Mouse (Mus musculus) intestine, embryonic 14.5 days (tissue): ENCODE measurements around the gene Itgal. TPM values are rescaled to one million over a fixed set of nuclear protein-coding genes. Genes with fewer than 3 reads are reported as not detected.
"Not testable (repeated sequence)": the region's sequence is repeated elsewhere in the genome, so short reads cannot be mapped to it uniquely, and the experiment has no call there.

Experiments
- ATAC-seq: fragments of 200-750 bp; cut with Nextera tagmentation; replicated peaks from 2 replicates; pipeline ENCODE4 v1.8.0; 2017; ENCODE audit warnings: low read depth, moderate number of reproducible peaks, moderate TSS enrichment, moderate library complexity; ENCODE audit not compliant: low FRiP score, low TSS enrichment
- DNase-seq: peaks from one replicate; pipeline ENCODE4 v3.0.0-alpha.2; 2018; ENCODE audit warnings: low spot score
- H3K27ac ChIP-seq: fragments of 300-500 bp; sonication (generic); 2 replicates; pipeline ENCODE4 v1.5.1; 2014; ENCODE audit warnings: low read depth, mild to moderate bottlenecking, control low read depth
- H3K27me3 ChIP-seq: fragments of 300-500 bp; sonication (generic); replicated peaks from 2 replicates; pipeline ENCODE4 v1.6.1; 2014; ENCODE audit warnings: low read length, control low read depth; ENCODE audit not compliant: control insufficient read depth, insufficient read depth
- H3K36me3 ChIP-seq: fragments of 300-500 bp; sonication (generic); 2 replicates; pipeline ENCODE4 v1.6.1; 2014; ENCODE audit warnings: low read length, control low read depth; ENCODE audit not compliant: control insufficient read depth, insufficient read depth
- H3K4me1 ChIP-seq: fragments of 300-500 bp; sonication (generic); replicated peaks from 2 replicates; pipeline ENCODE4 v1.6.1; 2014; ENCODE audit warnings: low read length, control low read depth, mixed read lengths; ENCODE audit not compliant: control insufficient read depth, insufficient read depth
- H3K4me2 ChIP-seq: fragments of 300-500 bp; sonication (generic); 2 replicates; pipeline ENCODE4 v1.6.1; 2014; ENCODE audit warnings: low read length
- H3K4me3 ChIP-seq: fragments of 300-500 bp; sonication (generic); 2 replicates; pipeline ENCODE4 v1.5.1; 2014; ENCODE audit warnings: low read depth, low read length, control low read depth, mixed read lengths
- H3K9ac ChIP-seq: fragments of 300-500 bp; sonication (generic); 2 replicates; pipeline ENCODE4 v1.6.1; 2014; ENCODE audit warnings: mild to moderate bottlenecking, low read length
- H3K9me3 ChIP-seq: fragments of 300-500 bp; sonication (generic); 2 replicates; pipeline ENCODE4 v1.6.1; 2016; ENCODE audit warnings: low read length, control low read depth; ENCODE audit not compliant: control insufficient read depth
- WGBS: fragments of 180-500 bp; shearing (Covaris S2); extraction: QIAGEN DNeasy Blood & Tissue Kit; methylation state at CpG from one replicate; pipeline ENCODE4 v1.1.7; 2014; 5-methylcytosine and 5-hydroxymethylcytosine counted together
- polyA plus RNA-seq: library from polyadenylated mRNA; unstranded; fragments of >200 nt; fragmentation: Nextera tagmentation; extraction: Ambion mirVana; gene quantifications from 2 replicates; pipeline ENCODE4 v1.2.1, GENCODE M21; 2014

Gene Itgal
- 1.6 and 2.1 TPM in 2 replicates for polyA plus RNA-seq

DNA sequence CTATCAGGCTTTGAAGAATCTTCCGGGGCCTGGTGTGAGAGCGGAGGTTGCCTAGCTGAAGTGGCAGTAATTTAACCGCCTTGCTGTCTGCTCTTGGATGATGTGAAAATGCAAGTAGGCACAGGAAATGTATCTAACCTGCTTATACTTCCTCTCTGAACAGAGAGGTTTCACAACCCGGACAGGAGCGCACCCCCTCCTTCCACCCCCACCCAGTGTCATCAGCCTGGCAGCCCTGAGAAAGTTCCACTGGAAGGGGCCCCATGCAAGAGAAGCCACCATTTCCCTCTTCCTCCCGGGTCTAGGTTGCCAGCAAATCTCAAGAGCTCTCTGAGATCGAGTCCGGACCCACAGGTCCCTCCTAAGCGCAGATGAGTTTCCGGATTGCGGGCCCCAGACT, at the start of gene Itgal:
Gene Itgal (plus strand): TSS at position 163 of the 400 bp plus-strand sequence.
- no peaks in the 10 kb centered on the region for H3K4me1 ChIP-seq
- no peak within 1 kb of the TSS for H3K27ac ChIP-seq
- no peak for DNase-seq
- 81% methylated on average over 11 of the region's 11 CpGs for WGBS
- ATAC-seq, result no peak
- no peak within 1 kb of the TSS for H3K9ac ChIP-seq
- H3K9me3 ChIP-seq, result no peaks in the 10 kb centered on the region
- H3K27me3 ChIP-seq, result no peaks in the 10 kb centered on the region
- no peak within 1 kb of the TSS for H3K4me3 ChIP-seq
- no peak within 1 kb of the TSS for H3K4me2 ChIP-seq
- no peaks in the 10 kb centered on the region for H3K36me3 ChIP-seq

- not testable (repeated sequence) for H3K4me2 ChIP-seq, ATAC-seq, H3K27ac ChIP-seq, H3K27me3 ChIP-seq, H3K9me3 ChIP-seq, H3K4me3 ChIP-seq, H3K9ac ChIP-seq, DNase-seq
- WGBS, result 92% methylated on average over 8 of the region's 8 CpGs
- peaks cover 16% of the 10 kb centered on the region for H3K4me1 ChIP-seq
- H3K36me3 ChIP-seq, result peaks cover 20% of the 10 kb centered on the region
Observed at GRCm38 (mm10) chr7:127250511-127250910, 45.5 kb upstream of the Itgal start.

- Histone ChIP-seq H3K9me3 (no peaks in the 10 kb centered on the region), H3K4me2 (no peak overlapping the region), H3K4me3 (no peak overlapping the region), H3K4me1 (peaks cover 7% of the 10 kb centered on the region), H3K27ac (no peak overlapping the region), H3K36me3 (peaks cover 18% of the 10 kb centered on the region), H3K27me3 (no peaks in the 10 kb centered on the region), H3K9ac (no peak overlapping the region)
- WGBS, result 83% methylated on average over 2 of the region's 2 CpGs
- no peak for ATAC-seq
- no peak for DNase-seq
Observed at GRCm38 (mm10) chr7:127252414-127252813, 43.6 kb upstream of the Itgal start.

DNA sequence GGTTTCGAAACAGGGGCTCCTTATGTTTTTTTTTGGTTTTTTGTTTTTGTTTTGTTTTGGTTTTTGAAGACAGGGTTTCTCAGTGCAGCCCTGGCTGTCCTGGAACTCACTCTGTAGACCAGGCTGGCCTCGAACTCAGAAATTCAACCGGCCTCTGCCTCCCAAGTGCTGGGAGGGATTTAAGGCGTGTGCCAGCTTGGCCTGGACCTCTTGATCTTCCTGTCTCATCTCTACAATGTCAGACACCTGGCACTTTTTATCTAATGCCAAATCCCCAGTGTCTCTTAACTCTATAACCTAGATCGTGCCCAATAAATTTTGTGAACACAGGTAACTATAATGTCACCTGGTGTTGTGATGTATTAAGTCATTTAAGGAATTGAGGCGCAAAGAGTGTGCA, 42.7 kb upstream of the Itgal start:
- no peak for DNase-seq
- H3K9ac ChIP-seq, result peak overlapping the region; percentile 73
- ATAC-seq, result no peak
- peak overlapping the region; percentile 60 for H3K4me3 ChIP-seq
- peaks cover 7% of the 10 kb centered on the region for H3K4me1 ChIP-seq
- 76% methylated on average over 6 of the region's 6 CpGs for WGBS
- no peaks in the 10 kb centered on the region for H3K9me3 ChIP-seq
- no peaks in the 10 kb centered on the region for H3K27me3 ChIP-seq
- no peak overlapping the region for H3K27ac ChIP-seq
- peak overlapping the region; percentile 86 for H3K4me2 ChIP-seq
- peaks cover 19% of the 10 kb centered on the region for H3K36me3 ChIP-seq

DNA sequence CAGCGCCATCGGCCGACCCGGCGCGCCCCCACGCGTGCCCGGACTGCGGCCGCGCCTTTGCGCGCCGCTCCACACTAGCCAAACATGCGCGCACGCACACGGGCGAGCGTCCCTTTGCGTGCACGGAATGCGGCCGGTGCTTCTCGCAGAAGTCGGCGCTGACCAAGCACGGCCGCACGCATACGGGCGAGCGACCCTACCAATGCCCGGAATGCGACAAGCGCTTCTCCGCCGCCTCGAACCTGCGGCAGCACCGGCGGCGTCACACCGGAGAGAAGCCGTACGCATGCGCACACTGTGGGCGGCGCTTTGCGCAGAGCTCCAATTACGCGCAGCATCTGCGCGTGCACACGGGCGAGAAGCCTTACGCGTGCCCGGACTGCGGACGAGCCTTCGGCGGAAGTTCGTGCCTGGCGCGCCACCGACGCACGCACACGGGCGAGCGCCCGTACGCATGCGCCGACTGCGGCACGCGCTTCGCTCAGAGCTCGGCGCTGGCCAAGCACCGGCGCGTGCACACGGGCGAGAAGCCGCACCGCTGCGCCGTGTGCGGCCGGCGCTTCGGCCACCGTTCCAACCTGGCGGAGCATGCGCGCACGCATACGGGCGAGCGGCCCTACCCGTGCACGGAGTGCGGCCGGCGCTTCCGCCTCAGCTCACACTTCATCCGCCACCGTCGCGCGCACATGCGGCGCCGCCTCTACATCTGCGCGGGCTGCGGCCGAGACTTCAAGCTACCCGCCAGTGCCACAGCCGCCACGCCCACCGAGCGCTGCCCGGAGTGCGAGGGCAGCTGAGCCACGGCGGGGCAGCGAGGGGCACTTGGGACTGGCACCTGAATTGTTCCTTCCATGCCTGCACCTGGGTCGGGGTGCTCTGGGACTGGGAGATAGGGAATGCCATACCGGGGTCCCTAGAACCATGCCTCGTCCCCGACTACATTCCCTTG, 42.0 kb upstream of the Itgal start:
- Histone ChIP-seq H3K9me3 (no peaks in the 10 kb centered on the region), H3K27me3 (no peaks in the 10 kb centered on the region), H3K4me1 (peaks cover 7% of the 10 kb centered on the region), H3K36me3 (peaks cover 19% of the 10 kb centered on the region), H3K27ac (peak overlapping the region; percentile 88), H3K9ac (peak overlapping the region; percentile 73), H3K4me2 (peak overlapping the region; percentile 86), H3K4me3 (peak overlapping the region; percentile 60)
- WGBS, result under 1% methylated on average over 136 of the region's 136 CpGs
- DNase-seq, result peak; percentile 92
- ATAC-seq, result peak; percentile 94

DNA sequence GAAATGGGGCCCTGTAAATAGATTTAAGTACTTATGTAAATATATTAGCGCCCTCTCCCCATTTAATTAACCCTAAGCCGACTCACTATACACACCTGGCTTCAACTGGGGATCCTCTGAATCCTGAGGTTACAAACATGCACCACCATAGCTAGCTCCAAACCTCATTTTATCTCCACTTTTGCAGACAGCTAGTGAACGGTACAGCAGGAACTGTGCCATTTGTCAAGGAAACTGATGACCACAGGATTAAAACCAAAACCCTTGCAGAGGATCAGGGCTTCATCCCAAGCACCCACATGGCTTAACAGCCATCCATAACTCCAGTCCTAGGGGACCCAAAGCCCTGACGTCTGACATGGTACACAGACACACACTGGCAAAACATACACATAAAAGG, 41.1 kb upstream of the Itgal start:
- Histone ChIP-seq H3K9ac (peak overlapping the region; percentile 73), H3K36me3 (peaks cover 11% of the 10 kb centered on the region), H3K9me3 (no peaks in the 10 kb centered on the region), H3K4me3 (peak overlapping the region; percentile 60), H3K27ac (peak overlapping the region; percentile 88), H3K4me1 (peaks cover 10% of the 10 kb centered on the region), H3K27me3 (no peaks in the 10 kb centered on the region), H3K4me2 (peak overlapping the region; percentile 86)
- ATAC-seq, result no peak
- 16% methylated on average over 4 of the region's 4 CpGs for WGBS
- no peak for DNase-seq

DNA sequence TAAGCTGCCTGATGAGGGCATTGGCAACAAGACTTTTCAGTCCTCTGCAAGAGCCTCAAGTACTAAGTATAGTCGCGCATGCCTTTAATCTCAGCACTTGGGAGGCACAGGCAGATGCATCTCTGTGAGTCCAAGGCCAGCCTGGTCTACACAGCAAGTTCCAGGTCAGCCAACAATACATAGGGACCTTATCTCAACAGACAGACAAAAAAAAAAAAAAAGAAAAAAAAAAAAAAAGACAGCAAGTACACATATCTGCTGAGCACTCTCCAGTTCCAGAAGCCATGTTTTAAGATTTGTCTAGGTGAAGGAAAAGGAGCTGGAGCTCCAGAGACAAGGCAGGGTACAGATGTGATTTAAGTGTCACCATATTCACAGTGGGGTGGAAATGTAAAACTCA, 40.1 kb upstream of the Itgal start:
- no peak overlapping the region for H3K9ac ChIP-seq
- no peak overlapping the region for H3K4me3 ChIP-seq
- H3K4me1 ChIP-seq, result peaks cover 10% of the 10 kb centered on the region
- DNase-seq, result no peak
- H3K4me2 ChIP-seq, result no peak overlapping the region
- no peak overlapping the region for H3K27ac ChIP-seq
- H3K9me3 ChIP-seq, result no peaks in the 10 kb centered on the region
- ATAC-seq, result no peak
- H3K27me3 ChIP-seq, result no peaks in the 10 kb centered on the region
- whole genome bisulfite sequencing, result 93% methylated on average over 2 of the region's 2 CpGs
- H3K36me3 ChIP-seq, result peaks cover 9% of the 10 kb centered on the region; the same call in 1 of the 2 replicates

GRCm38 (mm10) chr7:127256518-127256917, 39.5 kb upstream of the Itgal start:
- no peaks in the 10 kb centered on the region for H3K9me3 ChIP-seq
- H3K27me3 ChIP-seq, result no peaks in the 10 kb centered on the region
- no peak overlapping the region for H3K4me2 ChIP-seq
- H3K9ac ChIP-seq, result no peak overlapping the region
- no peak overlapping the region for H3K4me3 ChIP-seq
- DNase-seq (no peak), ATAC-seq (no peak)
- H3K36me3 ChIP-seq, result peaks cover 9% of the 10 kb centered on the region; the same call in 1 of the 2 replicates
- peaks cover 10% of the 10 kb centered on the region for H3K4me1 ChIP-seq
- 90% methylated on average over 5 of the region's 5 CpGs for WGBS
- H3K27ac ChIP-seq, result no peak overlapping the region
